Mouse (Mus musculus) kidney, postnatal 0 days (tissue): ENCODE results near the gene Rnh1. TPM values are rescaled to one million over a fixed set of nuclear protein-coding genes. Genes with fewer than 3 reads are reported as not detected.

Experiments used
- ATAC-seq: fragments of 200-750 bp; cut with Nextera tagmentation; replicated peaks from 2 replicates; pipeline ENCODE4 v1.8.0; 2017; ENCODE audit warnings: low read depth, moderate number of reproducible peaks, moderate TSS enrichment, moderate library complexity; ENCODE audit not compliant: low FRiP score
- DNase-seq: peaks from one replicate; pipeline ENCODE4 v3.0.0-alpha.2; 2016; ENCODE audit warnings: low spot score
- H3K27ac ChIP-seq: fragments of 300-500 bp; sonication (generic); 2 replicates; pipeline ENCODE4 v1.5.1; 2014; ENCODE audit warnings: mild to moderate bottlenecking
- H3K27me3 ChIP-seq: fragments of 300-500 bp; sonication (generic); 2 replicates; pipeline ENCODE4 v1.6.1; 2014; ENCODE audit warnings: low read length, mixed read lengths; ENCODE audit not compliant: insufficient read depth
- H3K36me3 ChIP-seq: fragments of 300-500 bp; sonication (generic); 2 replicates; pipeline ENCODE4 v1.6.1; 2014; ENCODE audit warnings: low read length, mixed read lengths; ENCODE audit not compliant: insufficient read depth
- H3K4me1 ChIP-seq: fragments of 300-500 bp; sonication (generic); replicated peaks from 2 replicates; pipeline ENCODE4 v1.6.1; 2014; ENCODE audit warnings: antibody characterized with exemption, low read length, mixed read lengths; ENCODE audit not compliant: insufficient read depth
- H3K4me2 ChIP-seq: fragments of 300-500 bp; sonication (generic); 2 replicates; pipeline ENCODE4 v1.6.1; 2014; ENCODE audit warnings: mild to moderate bottlenecking, low read length, moderate library complexity, mixed read lengths
- H3K4me3 ChIP-seq: fragments of 300-500 bp; sonication (generic); replicated peaks from 2 replicates; pipeline ENCODE4 v1.5.1; 2014; ENCODE audit warnings: low read depth, low read length
- H3K9ac ChIP-seq: fragments of 300-500 bp; sonication (generic); 2 replicates; pipeline ENCODE4 v1.6.1; 2014; ENCODE audit warnings: low read depth, low read length
- H3K9me3 ChIP-seq: fragments of 300-500 bp; sonication (generic); replicated peaks from 2 replicates; pipeline ENCODE4 v1.6.1; 2016; ENCODE audit warnings: low read length, inconsistent platforms, mixed read lengths
- CTCF ChIP-seq: IDR thresholded peaks from 2 replicates; pipeline ENCODE4 v1.5.1; 2016; ENCODE audit warnings: antibody characterized with exemption, low read depth, mild to moderate bottlenecking, moderate library complexity
- WGBS: fragments of 180-500 bp; shearing (Covaris S2); extraction: QIAGEN DNeasy Blood & Tissue Kit; methylation state at CpG from one replicate; pipeline ENCODE4 v1.1.7; 2014; 5-methylcytosine and 5-hydroxymethylcytosine counted together
- polyA plus RNA-seq: library from polyadenylated mRNA; unstranded; fragments of >200 nt; fragmentation: Nextera tagmentation; extraction: Ambion mirVana; gene quantifications from 2 replicates; pipeline ENCODE4 v1.2.1, GENCODE M21; 2015

Gene Rnh1
- polyA plus RNA-seq, 1 experiment from 2014 or later, result 136 TPM

GRCm38 (mm10) chr7:141195754-141196153 is 23.1 kb upstream of the Rnh1 start:
- Histone ChIP-seq H3K4me2 (peak overlapping the region; percentile 86; the same call in 1 of the 2 replicates), H3K9me3 (no peaks in the 10 kb centered on the region), H3K27me3 (no peaks in the 10 kb centered on the region), H3K36me3 (0 out of 2 replicates have a peak, but pooled peaks cover 6% of the 10 kb centered on the region), H3K4me3 (no peak overlapping the region), H3K27ac (no peak overlapping the region), H3K9ac (0 out of 2 replicates have a peak overlapping the region, but pooled peaks have one; percentile 5), H3K4me1 (peaks cover 7% of the 10 kb centered on the region; the same call in 1 of the 2 replicates)
- no peak for DNase-seq
- WGBS, result 86% methylated on average over 2 of the region's 2 CpGs
- no peak for ATAC-seq
- TF ChIP-seq CTCF, result no peak

GRCm38 (mm10) chr7:141194830-141195229 is 22.2 kb upstream of the Rnh1 start:
- peak overlapping the region; percentile 81 for H3K27ac ChIP-seq
- H3K9ac ChIP-seq, result peak overlapping the region; percentile 43; the same call in 1 of the 2 replicates
- WGBS, result under 1% methylated on average over 28 of the region's 28 CpGs
- H3K4me2 ChIP-seq, result peak overlapping the region; percentile 86
- peak; percentile 92 for DNase-seq
- no peaks in the 10 kb centered on the region for H3K9me3 ChIP-seq
- no peaks in the 10 kb centered on the region for H3K27me3 ChIP-seq
- no peak for TF ChIP-seq CTCF
- H3K4me3 ChIP-seq, result peak overlapping the region; percentile 93
- peak; percentile 12 for ATAC-seq
- H3K4me1 ChIP-seq, result peaks cover 7% of the 10 kb centered on the region; the same call in 1 of the 2 replicates
- peaks cover 11% of the 10 kb centered on the region; the same call in 1 of the 2 replicates for H3K36me3 ChIP-seq

- peak overlapping the region; percentile 81 for H3K27ac ChIP-seq
- no peaks in the 10 kb centered on the region for H3K9me3 ChIP-seq
- H3K4me2 ChIP-seq, result peak overlapping the region; percentile 86
- DNase-seq (no peak), ATAC-seq (no peak)
- peaks cover 15% of the 10 kb centered on the region for H3K36me3 ChIP-seq
- H3K27me3 ChIP-seq, result no peaks in the 10 kb centered on the region
- peak overlapping the region; percentile 93 for H3K4me3 ChIP-seq
- H3K9ac ChIP-seq, result peak overlapping the region; percentile 43
- WGBS, result under 1% methylated on average over 23 of the region's 23 CpGs
- peaks cover 7% of the 10 kb centered on the region; the same call in 1 of the 2 replicates for H3K4me1 ChIP-seq
- TF ChIP-seq CTCF, result no peak
These were observed 21.8 kb upstream of the Rnh1 start for GRCm38 (mm10) chr7:141194409-141194808.

- Histone ChIP-seq H3K9me3 (no peaks in the 10 kb centered on the region), H3K4me1 (peaks cover 7% of the 10 kb centered on the region; the same call in 1 of the 2 replicates), H3K27me3 (no peaks in the 10 kb centered on the region), H3K27ac (peak within 1 kb of the TSS; percentile 85), H3K36me3 (peaks cover 17% of the 10 kb centered on the region), H3K4me2 (peak within 1 kb of the TSS; percentile 86), H3K9ac (peak within 1 kb of the TSS; percentile 92), H3K4me3 (peak within 1 kb of the TSS; percentile 93)
- ATAC-seq, result peak; percentile 93
- DNase-seq, result peak; percentile 98
- TF ChIP-seq CTCF, result no peak
- 0% methylated on average over 35 of the region's 39 CpGs for WGBS
These were observed 21.3 kb upstream of the Rnh1 start, which contains the start of the genes Hras and Lrrc56 for GRCm38 (mm10) chr7:141193948-141194347. TSS of gene Hras (minus strand) at chr7:141194005. TSS of gene Lrrc56 (plus strand) at chr7:141194157.

- H3K27ac ChIP-seq, result peak overlapping the region; percentile 85
- H3K9me3 ChIP-seq, result no peaks in the 10 kb centered on the region
- H3K4me3 ChIP-seq, result peak overlapping the region; percentile 93
- H3K36me3 ChIP-seq, result peaks cover 17% of the 10 kb centered on the region
- no peaks in the 10 kb centered on the region for H3K27me3 ChIP-seq
- H3K4me1 ChIP-seq, result peaks cover 7% of the 10 kb centered on the region; the same call in 1 of the 2 replicates
- DNase-seq, result no peak
- no peak for TF ChIP-seq CTCF
- peak overlapping the region; percentile 86 for H3K4me2 ChIP-seq
- peak; percentile 16; the same call in 1 of the 2 replicates for ATAC-seq
- under 1% methylated on average over 40 of the region's 43 CpGs for WGBS
- H3K9ac ChIP-seq, result peak overlapping the region; percentile 92
These were observed 20.7 kb upstream of the Rnh1 start for GRCm38 (mm10) chr7:141193348-141193856.

GRCm38 (mm10) chr7:141192776-141193347 is 20.2 kb upstream of the Rnh1 start:
- Histone ChIP-seq H3K36me3 (peaks cover 17% of the 10 kb centered on the region), H3K9me3 (no peaks in the 10 kb centered on the region), H3K27me3 (no peaks in the 10 kb centered on the region), H3K4me2 (peak overlapping the region; percentile 86), H3K27ac (peak overlapping the region; percentile 85), H3K4me1 (peaks cover 7% of the 10 kb centered on the region; the same call in 1 of the 2 replicates), H3K4me3 (peak overlapping the region; percentile 93), H3K9ac (peak overlapping the region; percentile 92)
- 22% methylated on average over 12 of the region's 12 CpGs for WGBS
- ATAC-seq, result no peak
- no peak for TF ChIP-seq CTCF
- no peak for DNase-seq
